Mouse (Mus musculus) hindbrain, embryonic 13.5 days (tissue): Measurements from ENCODE around the gene Tjp1. TPM values are rescaled to one million over a fixed set of nuclear protein-coding genes. Genes with fewer than 3 reads are reported as not detected.

Experiments
- ATAC-seq: fragments of 200-750 bp; cut with Nextera tagmentation; 2 replicates; pipeline ENCODE4 v1.8.0; 2017; ENCODE audit warnings: moderate TSS enrichment; ENCODE audit not compliant: low FRiP score
- H3K27ac ChIP-seq: fragments of 300-500 bp; sonication (generic); 2 replicates; pipeline ENCODE4 v1.5.1; 2015; ENCODE audit warnings: inconsistent platforms, mild to moderate bottlenecking, moderate library complexity
- H3K27me3 ChIP-seq: fragments of 300-500 bp; sonication (generic); 2 replicates; pipeline ENCODE4 v1.6.1; 2015; ENCODE audit warnings: mild to moderate bottlenecking, inconsistent platforms
- H3K36me3 ChIP-seq: fragments of 300-500 bp; sonication (generic); 2 replicates; pipeline ENCODE4 v1.6.1; 2015; ENCODE audit warnings: mild to moderate bottlenecking, inconsistent platforms
- H3K4me1 ChIP-seq: fragments of 300-500 bp; sonication (generic); replicated peaks from 2 replicates; pipeline ENCODE4 v1.6.1; 2015; ENCODE audit warnings: inconsistent platforms
- H3K4me2 ChIP-seq: fragments of 300-500 bp; sonication (generic); 2 replicates; pipeline ENCODE4 v1.6.1; 2015; ENCODE audit warnings: inconsistent platforms, mild to moderate bottlenecking, moderate library complexity
- H3K4me3 ChIP-seq: fragments of 300-500 bp; sonication (generic); 2 replicates; pipeline ENCODE4 v1.5.1; 2015; ENCODE audit warnings: mild to moderate bottlenecking, inconsistent platforms
- H3K9ac ChIP-seq: fragments of 300-500 bp; sonication (generic); 2 replicates; pipeline ENCODE4 v1.6.1; 2015; ENCODE audit warnings: mild to moderate bottlenecking, inconsistent platforms
- H3K9me3 ChIP-seq: fragments of 300-500 bp; sonication (generic); 2 replicates; pipeline ENCODE4 v1.6.1; 2016; ENCODE audit warnings: inconsistent platforms
- WGBS: fragments of 180-500 bp; shearing (Covaris S2); methylation state at CpG from one replicate; pipeline ENCODE4 v1.1.7; 2015; 5-methylcytosine and 5-hydroxymethylcytosine counted together
- polyA plus RNA-seq: library from polyadenylated mRNA; unstranded; fragments of >200 nt; fragmentation: Nextera tagmentation; extraction: Ambion mirVana; gene quantifications from 2 replicates; pipeline ENCODE4 v1.2.1, GENCODE M21; 2015

The Tjp1 gene
- polyA plus RNA-seq, 1 experiment from 2014 or later = 29.4 TPM

DNA sequence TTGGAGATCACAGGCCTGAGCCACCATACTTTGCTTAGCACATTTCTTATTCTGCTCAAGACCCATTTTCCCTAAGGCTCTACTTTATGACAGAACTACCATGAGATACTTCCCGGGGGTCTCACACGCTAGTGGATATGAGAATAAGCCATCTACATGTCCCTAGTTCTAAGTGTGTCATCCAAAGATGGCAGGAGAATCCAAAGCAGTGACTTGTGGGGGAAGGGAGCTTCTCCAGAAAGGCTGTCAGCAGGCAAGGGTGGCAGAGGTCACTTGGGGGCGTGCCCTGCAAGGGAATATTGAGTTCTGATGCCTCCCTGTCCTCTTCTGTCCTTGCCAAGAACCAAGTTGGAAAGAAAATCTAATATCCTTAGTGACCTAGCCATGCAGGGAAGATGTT lies 150.1 kb downstream of the Tjp1 start:
- ATAC-seq = no peak
- H3K4me1 ChIP-seq = peaks cover 3% of the 10 kb centered on the region
- no peaks in the 10 kb centered on the region for H3K9me3 ChIP-seq
- no peak overlapping the region for H3K4me2 ChIP-seq
- H3K9ac ChIP-seq = no peak overlapping the region
- H3K4me3 ChIP-seq = no peak overlapping the region
- H3K27me3 ChIP-seq = 0 out of 2 replicates have a peak, but pooled peaks cover 4% of the 10 kb centered on the region
- no peaks in the 10 kb centered on the region for H3K36me3 ChIP-seq
- no peak overlapping the region for H3K27ac ChIP-seq
- 92% methylated on average over 3 of the region's 3 CpGs for WGBS

DNA sequence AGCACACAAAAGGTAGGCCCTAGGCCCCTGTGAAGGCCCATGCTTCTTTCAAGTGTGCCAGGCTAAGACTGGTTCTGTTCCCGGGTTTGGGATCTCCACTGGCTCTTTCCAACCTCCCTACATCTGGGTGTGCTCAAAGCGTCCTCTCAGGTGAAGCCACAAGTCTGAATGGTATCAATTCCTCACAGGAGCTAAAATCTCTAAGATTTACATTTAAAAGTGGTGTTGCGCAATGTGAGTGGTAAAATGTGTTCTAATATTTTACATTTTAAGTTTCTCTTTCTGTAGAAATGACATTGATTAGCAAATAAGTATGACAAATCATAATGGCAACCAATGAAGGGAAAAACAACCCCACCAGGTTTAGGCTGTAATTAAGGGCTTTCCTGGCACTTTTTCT lies 152.0 kb downstream of the Tjp1 start:
- Histone ChIP-seq H3K36me3 (no peaks in the 10 kb centered on the region), H3K9me3 (no peaks in the 10 kb centered on the region), H3K4me2 (no peak overlapping the region), H3K27me3 (0 out of 2 replicates have a peak, but pooled peaks cover 4% of the 10 kb centered on the region), H3K27ac (0 out of 2 replicates have a peak overlapping the region, but pooled peaks have one; percentile 44), H3K4me1 (0 out of 2 replicates have a peak, but pooled peaks cover 4% of the 10 kb centered on the region), H3K9ac (no peak overlapping the region), H3K4me3 (no peak overlapping the region)
- 85% methylated on average over 3 of the region's 3 CpGs for WGBS
- ATAC-seq = no peak

DNA sequence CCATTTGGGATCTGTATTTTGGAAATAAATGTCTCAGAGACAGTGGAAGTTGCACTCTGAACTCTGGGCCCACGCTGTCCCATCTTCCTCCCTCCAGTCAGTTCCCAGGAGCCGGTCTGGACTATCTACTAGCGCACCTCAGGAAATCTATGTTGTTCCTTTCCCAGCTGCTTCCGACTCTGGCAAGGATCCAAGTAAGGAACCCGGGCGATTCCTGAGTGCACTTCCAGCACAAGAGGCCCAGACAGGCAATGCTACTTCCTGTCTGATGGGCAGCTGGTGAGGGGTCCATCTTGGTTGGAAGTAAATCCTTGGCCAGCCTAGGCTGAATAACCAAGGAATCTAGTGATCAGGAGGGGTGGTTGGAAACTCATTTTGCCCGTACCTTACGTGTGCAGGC lies 152.4 kb downstream of the Tjp1 start:
- Histone ChIP-seq H3K9ac (no peak overlapping the region), H3K9me3 (no peaks in the 10 kb centered on the region), H3K4me3 (no peak overlapping the region), H3K4me1 (peaks cover 9% of the 10 kb centered on the region; the same call in 1 of the 2 replicates), H3K4me2 (no peak overlapping the region), H3K36me3 (no peaks in the 10 kb centered on the region), H3K27ac (0 out of 2 replicates have a peak overlapping the region, but pooled peaks have one; percentile 44), H3K27me3 (0 out of 2 replicates have a peak, but pooled peaks cover 4% of the 10 kb centered on the region)
- ATAC-seq = no peak
- WGBS = 76% methylated on average over 8 of the region's 8 CpGs

DNA sequence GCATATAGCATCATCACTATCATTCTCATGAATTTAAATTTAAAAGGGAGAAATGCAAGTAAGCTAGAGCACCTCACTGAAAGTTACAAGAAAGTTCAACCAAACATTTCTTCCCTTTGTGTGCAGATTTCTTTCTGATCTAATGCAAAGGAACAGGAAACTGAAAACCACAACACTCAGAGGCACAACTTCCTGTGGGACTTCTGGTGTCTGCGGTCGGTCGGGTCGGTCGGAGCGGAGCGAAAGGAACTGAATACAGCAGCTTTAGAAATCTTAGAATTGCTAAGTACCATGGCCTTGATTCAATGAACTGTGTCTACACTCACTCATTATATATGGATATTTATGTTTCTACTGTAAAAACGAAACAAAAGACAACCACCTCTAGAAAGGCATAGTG lies 154.2 kb downstream of the Tjp1 start:
- H3K9ac ChIP-seq = no peak overlapping the region
- no peak for ATAC-seq
- 84% methylated on average over 8 of the region's 8 CpGs for WGBS

DNA sequence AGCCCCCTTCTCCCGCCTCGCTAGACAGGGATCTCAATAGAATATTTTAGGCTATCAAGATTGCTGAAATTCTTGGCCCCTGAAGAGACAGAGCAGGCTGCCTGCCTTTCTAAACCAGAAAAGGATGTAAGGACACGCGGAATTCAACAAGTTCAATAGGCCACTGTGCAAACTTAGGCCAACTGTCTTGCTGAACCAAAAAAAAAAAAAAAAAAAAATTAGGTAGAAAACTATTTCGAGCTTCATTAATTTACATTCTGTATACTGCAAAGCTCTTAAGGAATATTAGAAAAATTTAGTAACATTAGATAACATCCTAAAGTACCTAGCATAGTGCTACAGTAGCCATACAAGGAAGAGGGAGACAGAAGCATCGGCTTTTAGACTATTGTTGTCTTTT lies 155.8 kb downstream of the Tjp1 start:
- WGBS = 48% methylated on average over 6 of the region's 6 CpGs
- H3K4me2 ChIP-seq = peak overlapping the region; percentile 89
- no peak overlapping the region for H3K9ac ChIP-seq
- no peak for ATAC-seq
- H3K9me3 ChIP-seq = no peaks in the 10 kb centered on the region
- H3K27ac ChIP-seq = peak overlapping the region; percentile 81
- peaks cover 20% of the 10 kb centered on the region for H3K4me1 ChIP-seq
- no peaks in the 10 kb centered on the region for H3K27me3 ChIP-seq
- no peaks in the 10 kb centered on the region for H3K36me3 ChIP-seq
- peak overlapping the region; percentile 53 for H3K4me3 ChIP-seq

More for the DNA sequence above, 154.2 kb downstream of the Tjp1 start:
- Histone ChIP-seq H3K27me3 (no peaks in the 10 kb centered on the region), H3K36me3 (no peaks in the 10 kb centered on the region), H3K4me3 (no peak overlapping the region), H3K9me3 (no peaks in the 10 kb centered on the region), H3K4me2 (no peak overlapping the region), H3K27ac (no peak overlapping the region; the same call in 1 of the 2 replicates), H3K4me1 (peaks cover 20% of the 10 kb centered on the region)

DNA sequence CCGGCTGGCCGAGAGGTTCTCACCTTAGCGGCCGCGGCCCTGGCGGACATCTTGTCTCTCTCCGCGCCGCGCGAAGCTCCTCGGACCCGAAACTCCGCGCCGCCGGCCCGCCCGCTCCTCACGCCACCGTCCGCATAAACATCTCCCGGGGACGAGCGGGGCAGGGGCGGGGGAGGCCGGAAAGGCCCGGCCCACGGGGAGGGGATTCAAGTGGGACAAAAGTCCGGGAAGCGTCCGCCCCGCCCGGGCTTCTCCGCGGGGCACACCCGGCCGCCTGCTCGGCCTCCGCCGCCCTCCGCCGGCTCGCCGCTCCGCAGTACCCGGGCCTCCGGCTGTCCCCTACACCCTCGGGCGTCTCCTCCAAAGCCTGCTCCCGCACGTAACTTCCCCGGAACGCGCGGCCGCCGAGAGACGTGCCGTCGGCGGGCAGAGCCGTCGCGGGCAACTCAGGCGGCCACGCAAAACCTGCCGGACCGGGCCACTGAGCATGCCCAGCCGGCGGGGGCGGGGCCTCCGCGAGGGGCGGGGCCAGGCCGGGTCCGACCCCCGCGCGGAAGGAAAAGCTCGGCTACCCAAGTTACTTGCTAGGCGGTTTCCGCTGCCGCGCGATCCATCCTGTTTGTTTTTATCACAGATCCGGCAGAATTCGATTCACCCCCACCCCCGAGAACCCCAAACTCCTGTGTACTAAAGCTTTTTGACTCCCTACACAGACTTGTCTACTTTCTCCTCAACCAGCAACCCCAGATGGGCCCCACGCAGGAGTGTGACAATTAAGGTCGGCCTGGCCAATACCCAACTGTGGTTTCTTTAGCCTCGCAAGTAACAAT lies 156.6 kb downstream of the Tjp1 start:
- Histone ChIP-seq H3K27ac (peak overlapping the region; percentile 81), H3K9me3 (no peaks in the 10 kb centered on the region), H3K9ac (peak overlapping the region; percentile 80), H3K4me2 (peak overlapping the region; percentile 89), H3K36me3 (no peaks in the 10 kb centered on the region), H3K4me3 (peak overlapping the region; percentile 53), H3K27me3 (no peaks in the 10 kb centered on the region), H3K4me1 (peaks cover 22% of the 10 kb centered on the region)
- WGBS = under 1% methylated on average over 87 of the region's 92 CpGs
- peak; percentile 93 for ATAC-seq

DNA sequence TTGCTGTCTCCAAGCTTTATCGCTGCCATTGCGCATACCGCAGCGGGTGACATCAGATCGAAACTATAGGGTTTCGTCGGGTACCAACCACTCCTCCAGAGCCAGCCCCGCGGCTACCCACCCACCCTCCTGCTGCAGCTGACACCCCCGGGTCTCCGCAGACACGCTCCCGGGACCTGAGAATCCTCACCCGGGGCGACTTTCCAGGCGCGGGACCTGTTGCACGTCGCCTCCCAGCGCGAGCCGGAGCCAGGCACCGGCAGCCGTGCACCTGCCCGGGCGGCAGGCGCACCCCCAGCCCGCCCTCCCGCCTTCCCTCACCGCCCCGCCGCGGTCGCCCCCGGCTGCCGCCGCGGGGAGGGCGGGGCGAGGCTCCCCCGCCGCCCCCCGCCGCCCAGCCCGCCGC lies 157.2 kb downstream of the Tjp1 start:
- H3K4me1 ChIP-seq = peaks cover 22% of the 10 kb centered on the region
- no peaks in the 10 kb centered on the region for H3K36me3 ChIP-seq

GRCm38 (mm10) chr7:65369101-65369500 lies 158.5 kb downstream of the Tjp1 start:
- peak overlapping the region; percentile 60 for H3K9ac ChIP-seq
- H3K4me1 ChIP-seq = peaks cover 22% of the 10 kb centered on the region
- no peaks in the 10 kb centered on the region for H3K9me3 ChIP-seq
- H3K4me3 ChIP-seq = peak overlapping the region; percentile 30
- H3K27ac ChIP-seq = peak overlapping the region; percentile 15; the same call in 1 of the 2 replicates
- no peaks in the 10 kb centered on the region for H3K36me3 ChIP-seq
- peak overlapping the region; percentile 89 for H3K4me2 ChIP-seq
- no peak for ATAC-seq
- H3K27me3 ChIP-seq = no peaks in the 10 kb centered on the region
- WGBS = 21% methylated on average over 5 of the region's 5 CpGs

More for the DNA sequence above, 157.2 kb downstream of the Tjp1 start:
- Histone ChIP-seq H3K4me2 (peak overlapping the region; percentile 89), H3K9ac (peak overlapping the region; percentile 80), H3K4me3 (peak overlapping the region; percentile 53), H3K9me3 (no peaks in the 10 kb centered on the region), H3K27ac (peak overlapping the region; percentile 81), H3K27me3 (no peaks in the 10 kb centered on the region)
- ATAC-seq = 0 out of 2 replicates have a peak, but pooled peaks have one; percentile 34
- WGBS = under 1% methylated on average over 45 of the region's 46 CpGs

GRCm38 (mm10) chr7:65367386-65368245 lies 160.0 kb downstream of the Tjp1 start:
- Histone ChIP-seq H3K4me2 (peak overlapping the region; percentile 89), H3K9ac (no peak overlapping the region), H3K9me3 (no peaks in the 10 kb centered on the region), H3K27me3 (no peaks in the 10 kb centered on the region), H3K36me3 (no peaks in the 10 kb centered on the region), H3K4me3 (no peak overlapping the region), H3K4me1 (peaks cover 22% of the 10 kb centered on the region), H3K27ac (no peak overlapping the region)
- WGBS = 81% methylated on average over 16 of the region's 16 CpGs
- ATAC-seq = no peak

DNA sequence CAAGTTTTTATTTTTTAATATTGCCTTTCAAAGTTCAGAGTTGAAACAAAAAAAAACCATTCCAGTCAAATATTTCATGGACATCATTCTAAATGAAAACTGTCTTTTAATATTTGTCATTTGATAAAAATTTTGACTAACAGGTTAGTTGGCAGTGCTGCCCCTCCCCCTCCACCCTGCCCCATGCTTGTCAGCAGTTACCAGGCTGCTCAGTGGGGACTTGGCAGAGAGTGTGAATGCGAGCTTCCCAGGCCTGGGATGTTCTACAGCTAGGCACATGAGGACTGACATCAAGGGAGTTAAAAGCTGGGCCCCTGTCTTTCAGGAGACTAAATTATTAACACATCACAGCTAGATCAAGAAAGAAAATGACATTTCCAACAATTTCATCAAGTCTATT lies 161.4 kb downstream of the Tjp1 start:
- no peak overlapping the region for H3K4me2 ChIP-seq
- H3K4me1 ChIP-seq = peaks cover 18% of the 10 kb centered on the region
- no peaks in the 10 kb centered on the region for H3K36me3 ChIP-seq
- no peak overlapping the region for H3K4me3 ChIP-seq
- no peaks in the 10 kb centered on the region for H3K27me3 ChIP-seq
- H3K27ac ChIP-seq = no peak overlapping the region
- H3K9me3 ChIP-seq = no peaks in the 10 kb centered on the region
- no peak overlapping the region for H3K9ac ChIP-seq
- 15% methylated on average over 1 of the region's 1 CpGs for WGBS
- ATAC-seq = no peak

- Histone ChIP-seq H3K4me1 (peaks cover 17% of the 10 kb centered on the region), H3K9me3 (no peaks in the 10 kb centered on the region), H3K9ac (no peak overlapping the region), H3K4me2 (no peak overlapping the region), H3K27me3 (no peaks in the 10 kb centered on the region), H3K36me3 (no peaks in the 10 kb centered on the region), H3K27ac (no peak overlapping the region), H3K4me3 (no peak overlapping the region)
- no peak for ATAC-seq
- 94% methylated on average over 4 of the region's 4 CpGs for WGBS
Observed at GRCm38 (mm10) chr7:65365560-65365959, 162.0 kb downstream of the Tjp1 start.

DNA sequence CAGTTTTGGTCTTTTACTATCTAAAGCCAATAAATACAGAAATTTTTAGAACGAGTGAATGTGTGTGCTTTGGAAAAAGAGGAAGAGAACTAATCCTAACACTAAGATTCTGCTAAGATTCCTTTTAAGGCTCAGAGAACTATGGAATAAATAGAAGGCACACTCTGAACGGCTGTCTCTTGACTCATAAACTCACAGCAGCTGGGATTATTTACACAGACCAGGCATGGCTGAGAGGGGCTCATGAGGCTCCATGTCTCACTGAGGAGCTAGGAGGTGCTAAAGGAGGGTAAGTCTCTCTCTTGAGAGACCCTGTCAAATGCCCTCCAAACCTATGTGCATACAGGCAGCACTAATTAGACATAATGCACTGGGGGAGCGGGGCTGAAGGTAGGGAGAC lies 167.3 kb downstream of the Tjp1 start:
- Histone ChIP-seq H3K4me2 (no peak overlapping the region), H3K9ac (no peak overlapping the region), H3K27ac (no peak overlapping the region; the same call in 1 of the 2 replicates), H3K4me3 (no peak overlapping the region), H3K36me3 (no peaks in the 10 kb centered on the region), H3K9me3 (no peaks in the 10 kb centered on the region), H3K4me1 (peaks cover 15% of the 10 kb centered on the region), H3K27me3 (no peaks in the 10 kb centered on the region)
- 81% methylated on average over 3 of the region's 3 CpGs for WGBS
- no peak for ATAC-seq
